Mouse (Mus musculus) forelimb bud, embryonic 11.5 days (tissue): ENCODE data around the gene Pdgfa.

ENCODE experiments used
- DNase-seq: peaks from one replicate; pipeline ENCODE4 v3.0.0-alpha.2; 2012; ENCODE audit warnings: low read depth, low spot score

The Pdgfa gene

GRCm38 (mm10) chr5:138953986-138954385 lies 43.2 kb downstream of the Pdgfa start:
- DNase-seq = no peak

DNA sequence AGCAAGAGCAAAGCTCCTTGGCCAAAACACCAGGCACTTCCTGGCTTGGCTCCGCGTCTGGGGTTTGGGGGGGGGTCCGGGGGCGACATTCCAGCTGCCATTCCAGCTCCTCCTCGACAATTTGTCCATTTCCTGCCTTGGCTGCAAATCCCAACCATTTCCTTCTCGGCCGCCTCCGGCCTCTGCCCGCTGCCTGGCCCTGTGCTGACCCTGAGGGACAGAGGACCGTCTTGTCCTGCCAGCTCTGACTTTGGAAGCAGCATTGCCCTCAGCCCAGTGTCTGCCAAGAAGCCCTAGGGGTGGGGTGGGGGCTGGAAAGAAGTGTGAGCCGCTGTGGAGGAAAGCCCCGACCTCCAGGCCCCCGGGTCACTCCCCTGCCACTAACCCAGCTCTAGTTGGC lies 44.2 kb downstream of the Pdgfa start:
- DNase-seq = no peak

DNA sequence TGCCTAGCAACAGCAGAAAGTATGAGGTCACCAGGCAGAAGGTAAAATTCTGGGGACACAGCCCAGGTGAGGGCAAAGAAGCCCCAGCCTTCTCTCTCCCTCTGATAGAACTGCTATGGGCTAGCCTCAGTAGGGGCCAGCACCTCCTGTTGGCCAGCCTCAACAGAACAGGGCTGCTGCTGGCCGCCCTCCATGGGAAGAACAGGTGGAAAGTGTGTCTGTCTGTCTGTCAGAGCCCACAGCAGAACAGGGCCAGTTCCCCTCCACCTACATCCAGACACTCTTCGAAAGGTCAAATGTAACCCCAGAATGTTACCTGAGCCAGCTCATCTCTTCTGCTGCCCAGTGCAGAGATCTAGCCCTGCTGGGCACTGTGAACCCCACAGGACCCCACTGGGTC lies 45.9 kb downstream of the Pdgfa start:
- DNase-seq = no peak

DNA sequence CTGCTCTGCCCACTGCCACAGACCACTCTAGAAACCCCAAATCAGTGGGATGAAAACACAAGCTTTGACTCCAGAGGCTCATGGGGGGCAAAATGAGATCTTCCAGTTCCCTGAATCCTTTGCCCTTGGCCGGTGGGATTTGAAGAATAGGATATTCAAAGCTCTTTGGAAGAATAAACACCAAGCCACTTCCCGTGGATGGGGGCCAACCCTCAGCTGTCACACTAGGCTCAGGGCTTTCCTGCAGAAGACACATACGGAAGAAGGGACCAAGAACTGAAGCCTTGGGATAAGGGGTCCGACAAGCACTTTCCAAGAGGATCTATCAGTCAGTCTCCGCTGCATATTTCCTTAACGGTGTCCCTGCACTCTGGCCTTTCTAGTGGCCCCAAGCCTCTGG lies 48.0 kb downstream of the Pdgfa start:
- DNase-seq = no peak

- no peak for DNase-seq
These were observed 48.9 kb downstream of the Pdgfa start for GRCm38 (mm10) chr5:138948031-138948980.

DNA sequence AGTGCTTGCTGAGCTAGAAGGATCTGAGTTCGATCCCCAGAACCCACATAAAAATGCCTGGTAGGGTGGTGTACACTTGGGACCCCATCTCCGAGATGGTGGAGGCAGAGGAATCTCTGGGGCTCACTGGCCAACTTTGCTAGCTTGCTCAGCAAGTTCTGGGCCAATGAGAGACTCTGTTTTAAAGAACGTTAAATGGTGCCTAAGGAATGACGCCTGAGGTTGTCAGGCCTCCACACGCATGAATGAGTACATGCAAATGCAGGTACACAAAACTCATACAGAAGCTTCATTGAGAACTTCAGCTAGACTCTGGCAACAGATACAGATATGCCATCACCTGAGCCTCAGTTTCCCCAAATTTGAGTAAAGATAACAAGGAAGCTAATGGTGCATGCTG lies 49.7 kb downstream of the Pdgfa start:
- no peak for DNase-seq

GRCm38 (mm10) chr5:138946931-138947330 lies 50.2 kb downstream of the Pdgfa start:
- no peak for DNase-seq

- DNase-seq = no peak
These were observed 52.2 kb downstream of the Pdgfa start for GRCm38 (mm10) chr5:138945011-138945410.

GRCm38 (mm10) chr5:138944551-138944950 lies 52.6 kb downstream of the Pdgfa start:
- DNase-seq = no peak

GRCm38 (mm10) chr5:138941842-138942241 lies 55.3 kb downstream of the Pdgfa start:
- DNase-seq = no peak

DNA sequence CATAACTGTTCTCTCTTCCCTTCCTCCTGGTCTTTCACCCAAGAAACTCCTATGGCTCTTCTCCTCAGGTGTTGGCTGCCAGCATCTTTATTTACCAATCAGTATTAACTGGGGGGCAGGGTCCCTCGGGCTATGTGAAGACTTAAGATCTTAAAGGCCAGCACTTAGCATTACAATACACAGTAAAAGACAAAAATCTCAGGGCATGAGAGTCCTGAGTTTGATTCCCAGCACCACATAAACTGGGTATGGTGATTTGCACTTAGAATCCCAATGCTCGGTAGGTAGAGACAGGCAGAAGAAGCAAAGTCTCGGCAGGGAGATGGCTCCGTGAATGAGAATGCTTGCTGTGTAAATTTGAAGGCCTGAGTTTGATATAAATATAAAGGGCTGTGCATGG lies 56.6 kb downstream of the Pdgfa start:
- DNase-seq = no peak

GRCm38 (mm10) chr5:138938572-138939163 lies 58.5 kb downstream of the Pdgfa start:
- DNase-seq = no peak

GRCm38 (mm10) chr5:138936399-138937089 lies 60.6 kb downstream of the Pdgfa start:
- DNase-seq = no peak

DNA sequence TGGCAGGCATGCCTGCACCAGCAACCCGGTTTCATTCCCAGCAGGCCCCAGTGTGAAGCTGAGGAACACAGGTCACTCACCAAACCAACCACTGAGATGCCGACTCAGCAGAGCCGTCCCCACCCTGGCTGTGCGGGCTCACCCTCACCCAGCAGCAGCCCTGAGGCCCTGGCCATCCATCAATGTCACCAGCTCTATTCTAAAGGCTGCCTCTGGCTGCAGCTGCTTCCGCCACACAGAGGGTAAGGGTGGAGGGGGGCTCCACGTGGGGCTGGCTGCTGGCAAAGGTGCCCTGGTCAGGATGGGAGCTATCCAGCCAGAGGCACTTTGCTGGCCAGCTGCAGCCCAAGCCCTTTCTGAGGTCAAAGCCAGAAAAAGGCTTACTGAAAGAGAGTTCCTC lies 62.6 kb downstream of the Pdgfa start:
- DNase-seq = no peak

DNA sequence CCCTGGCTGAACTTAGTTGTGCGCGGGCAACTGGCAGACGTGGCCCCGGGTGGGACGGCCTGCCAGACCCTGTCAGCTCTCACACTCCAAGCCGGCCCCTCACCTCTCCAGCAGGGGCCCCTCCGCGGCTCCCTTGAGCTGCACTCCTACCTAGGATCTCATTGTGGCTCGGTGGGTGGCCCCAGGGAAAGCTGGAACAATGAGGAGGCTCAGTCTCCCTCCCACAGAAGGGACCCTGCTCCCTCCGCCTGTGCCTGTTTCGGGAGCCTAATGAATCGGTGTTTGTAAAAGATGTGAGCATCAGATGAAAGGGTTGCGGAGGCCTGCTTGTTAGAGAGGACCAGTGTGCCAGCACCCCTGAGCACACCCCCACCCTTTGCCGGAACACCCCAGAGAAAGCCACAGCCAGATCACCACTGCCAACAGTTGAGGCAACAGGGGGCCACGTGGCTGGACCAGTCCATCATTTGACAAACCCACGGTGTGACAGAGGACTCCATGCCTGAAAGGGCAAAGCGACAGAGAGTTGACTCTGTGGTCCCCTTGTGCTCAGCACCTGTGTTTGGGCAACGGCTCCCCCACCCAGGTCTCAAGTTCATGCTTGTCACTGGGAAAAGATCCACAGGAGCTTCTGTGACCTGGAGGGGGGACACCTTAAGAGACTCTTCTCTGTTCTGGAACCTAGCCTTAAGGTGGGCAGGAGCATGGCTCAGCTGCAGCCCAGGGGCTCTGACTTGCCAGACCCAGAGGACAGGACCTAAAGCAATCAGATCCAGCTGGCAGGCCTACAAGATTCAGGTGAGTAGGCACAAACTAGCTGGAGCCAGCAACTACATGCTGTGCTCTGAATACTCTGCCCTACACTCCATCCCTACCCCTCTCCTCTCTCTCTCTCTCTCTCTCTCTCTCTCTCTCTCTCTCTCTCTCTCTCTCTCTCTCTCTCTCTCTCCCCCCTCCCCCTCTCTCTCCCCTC lies 64.4 kb downstream of the Pdgfa start:
- no peak for DNase-seq

- no peak for DNase-seq
These were observed 65.3 kb downstream of the Pdgfa start for GRCm38 (mm10) chr5:138931836-138932235.

DNA sequence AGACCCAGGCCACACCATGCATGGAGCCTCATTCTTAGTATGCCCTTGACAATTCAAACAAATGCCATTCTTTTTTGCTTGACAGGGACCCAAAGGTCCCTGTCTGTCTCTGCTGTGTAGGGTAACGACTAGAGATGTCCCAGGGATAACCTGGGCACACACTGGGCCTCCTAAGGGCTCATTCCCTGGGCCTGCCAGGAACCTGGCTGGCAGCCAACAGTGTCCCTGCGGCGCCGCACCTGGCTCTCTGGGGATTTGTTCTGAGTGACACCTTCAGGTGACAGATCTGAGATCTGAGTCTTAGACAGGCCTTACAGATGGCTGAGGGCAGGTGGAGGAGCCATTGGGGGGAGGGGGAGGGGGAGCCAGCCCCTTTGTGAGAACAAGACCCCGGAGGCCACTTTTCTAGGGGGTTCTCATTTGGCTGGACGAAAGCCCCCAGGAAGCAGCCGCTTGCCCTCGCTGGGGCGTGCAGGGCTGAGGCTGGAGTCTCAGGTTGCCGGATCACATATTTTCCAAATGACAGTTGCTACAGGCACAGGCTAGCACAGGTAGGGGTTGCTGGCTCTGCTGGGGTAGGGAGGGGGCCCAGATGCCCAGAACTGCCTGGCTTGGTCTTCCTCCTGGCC lies 67.2 kb downstream of the Pdgfa start:
- DNase-seq = no peak
